Mouse (Mus musculus) layer of hippocampus, postnatal 10 days (tissue): ENCODE results near the gene Ccdc127. TPM values are rescaled to one million over a fixed set of nuclear protein-coding genes. Genes with fewer than 3 reads are reported as not detected.
A peak's percentile ranks its signal among the peaks of the same experiment; 100 is the strongest.

Source experiments
- DNase-seq, 2 experiments: peaks; one replicate each; pipeline ENCODE4 v3.0.0; 2021; ENCODE audit warnings: low spot score in 2 of 2
- microRNA-seq, 2 experiments: library from miRNA; unstranded; fragments of <30 nt; microRNA quantifications; one replicate each; pipeline ENCODE4 v1.2.0; 2021
- total RNA-seq, 2 experiments: library from RNA; stranded (reverse); gene quantifications; 2 replicates each; pipeline ENCODE4 v1.2.3; 2021

Ccdc127 gene
- total RNA-seq, 2 experiments from 2014 or later: 63.9 to 66.1 TPM

DNA sequence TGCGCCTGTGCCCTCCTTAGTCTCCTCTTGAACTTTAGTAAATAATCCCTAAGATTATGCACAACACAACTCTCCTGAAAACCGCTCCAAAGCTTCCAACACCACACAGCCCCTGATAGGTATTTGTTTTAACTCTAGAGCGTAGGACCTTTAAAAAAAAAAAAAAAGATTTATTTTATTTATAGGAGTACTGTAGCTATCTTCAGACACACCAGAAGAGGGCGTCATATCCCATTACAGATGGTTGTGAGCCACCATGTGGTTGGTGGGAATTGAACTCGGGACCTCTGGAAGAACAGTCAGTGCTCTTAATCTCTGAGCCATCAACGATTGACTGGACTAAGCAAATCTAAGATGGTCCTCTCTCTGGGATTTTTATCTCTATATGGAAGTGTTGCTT lies 39.6 kb downstream of the Ccdc127 start:
- no peak for DNase-seq

DNA sequence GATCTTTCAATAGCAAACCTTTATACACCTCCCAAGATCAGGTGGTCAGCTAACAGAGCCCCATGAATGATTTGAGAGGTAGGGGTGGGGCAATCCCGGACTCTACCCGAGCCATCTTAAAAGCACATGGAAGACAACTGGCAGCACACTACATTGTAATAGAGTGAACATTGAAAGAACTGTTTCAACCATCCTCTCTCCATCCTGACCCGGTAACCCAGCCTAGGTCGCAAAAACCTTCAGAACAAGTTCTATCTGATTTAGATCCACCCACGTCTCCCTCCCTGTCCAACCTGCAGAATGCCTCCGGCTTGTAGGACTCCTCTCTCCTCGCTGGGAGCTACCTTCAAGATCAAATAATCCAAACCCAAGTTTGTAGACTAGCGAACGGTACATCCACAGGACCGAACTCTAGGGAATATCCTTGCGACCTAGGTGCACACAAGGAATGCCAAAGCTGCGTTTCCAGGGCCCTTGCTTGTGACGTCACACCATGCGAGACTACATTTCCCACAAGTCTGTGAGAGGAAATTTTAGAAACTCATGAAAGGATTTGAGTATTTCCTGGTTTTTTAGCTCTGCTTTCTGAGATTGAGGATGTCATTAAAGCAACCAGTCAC lies 40.4 kb downstream of the Ccdc127 start, which contains the start of gene Zfp72:
Zfp72 (minus strand) TSS at position 466 of the 620 bp plus-strand sequence.
- DNase-seq: peak; percentile 73 to 76

DNA sequence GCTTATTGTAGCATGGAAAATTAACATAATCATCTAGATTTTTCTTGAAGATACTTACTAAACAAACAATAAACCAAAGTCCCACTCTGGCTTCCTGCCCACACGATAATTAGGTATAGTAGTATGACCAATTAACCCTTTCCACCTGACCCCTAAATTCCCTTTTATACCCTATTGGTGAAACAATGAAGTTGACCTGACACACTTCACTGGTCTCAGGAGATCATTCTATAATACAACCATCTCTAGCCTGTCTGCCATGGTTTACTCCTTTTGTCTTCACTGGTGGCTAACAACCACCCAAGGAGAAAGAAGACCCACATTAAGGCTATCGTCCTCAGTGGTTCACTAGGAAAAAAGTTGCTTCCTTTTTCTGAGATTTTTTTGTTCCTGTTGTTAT lies 41.0 kb downstream of the Ccdc127 start:
- DNase-seq: no peak

DNA sequence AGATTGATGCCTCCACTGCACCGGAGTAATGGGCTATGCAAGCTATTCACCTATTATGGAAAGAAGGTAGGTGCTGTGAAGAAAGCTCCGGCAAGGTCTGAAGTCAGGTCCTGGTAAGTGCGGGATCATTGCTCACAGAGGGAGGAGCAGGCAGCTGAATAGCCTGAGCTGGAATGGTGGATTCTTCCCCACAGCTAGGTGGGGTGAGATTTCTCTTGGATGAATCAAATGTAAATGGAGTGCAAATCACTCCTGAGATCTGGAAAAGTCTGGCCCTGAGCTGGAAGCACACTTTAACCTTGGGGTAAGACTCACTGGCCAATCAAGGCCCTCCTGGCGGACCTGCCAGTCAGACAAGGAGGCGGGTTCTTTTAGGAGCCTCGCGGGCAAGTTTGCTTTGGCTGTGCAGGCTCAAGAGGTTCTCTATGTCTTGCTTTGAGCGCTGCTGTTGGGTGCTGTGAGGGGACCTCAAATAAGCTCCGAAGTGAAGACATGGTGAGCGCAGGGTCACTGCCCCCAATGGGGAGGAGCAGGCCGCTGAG lies 49.3 kb downstream of the Ccdc127 start, which contains the start of gene Ftl1-ps1:
Ftl1-ps1 (plus strand) TSS at position 397 of the 542 bp plus-strand sequence.
- DNase-seq: no peak

Small RNAs within 50 kb of the gene (microRNA-seq; reads per million reads assigned to microRNA genes)
- gene Mir692-3: 0 reads per million in 2 experiments

Other genes starting within 250 kb of the Ccdc127 start
- gene Slc9a3, start 228.9 kb upstream of the Ccdc127 start, total RNA-seq: 1 to 10 TPM; 1.2 to 1.9 TPM
- 10 to 100 TPM; 75.1 to 85.6 TPM for gene Exoc3, start 141.6 kb upstream of the Ccdc127 start, total RNA-seq
- 1 to 10 TPM; 1.6 TPM for gene Ahrr, start 58.0 kb upstream of the Ccdc127 start, total RNA-seq
- 10 to 100 TPM; 70.2 to 74.4 TPM for gene Pdcd6, start 32.7 kb upstream of the Ccdc127 start, total RNA-seq
- 100 to 1,000 TPM; 228 to 239 TPM for gene Sdha, start within 50 bp of the Ccdc127 start, total RNA-seq
- not detected for gene Lrrc14b, start 13.7 kb downstream of the Ccdc127 start, total RNA-seq
- gene Zfp72, start 40.5 kb downstream of the Ccdc127 start, total RNA-seq: 1 to 10 TPM; 4.1 to 5.2 TPM
- gene Ftl1-ps1, start 49.4 kb downstream of the Ccdc127 start, total RNA-seq: 100 to 1,000 TPM; 403 to 422 TPM
- 1 to 10 TPM; 4.9 to 8.4 TPM for gene Zfp825, start 143.7 kb downstream of the Ccdc127 start, total RNA-seq